Mouse (Mus musculus) CH12F3 (cell line): Measurements from ENCODE around the gene Lypd8.
"Not testable (repeated sequence)": the region's sequence is repeated elsewhere in the genome, so short reads cannot be mapped to it uniquely, and the experiment has no call there.

ENCODE experiments used
- in situ Hi-C: fragments of 300-500 bp; cut with MboI; formaldehyde crosslinking; loops from 2 replicates; pipeline ENCODE4 v1.14.3; 2020; ENCODE audit warnings: low sequenced_read_pairs

Gene Lypd8

DNA sequence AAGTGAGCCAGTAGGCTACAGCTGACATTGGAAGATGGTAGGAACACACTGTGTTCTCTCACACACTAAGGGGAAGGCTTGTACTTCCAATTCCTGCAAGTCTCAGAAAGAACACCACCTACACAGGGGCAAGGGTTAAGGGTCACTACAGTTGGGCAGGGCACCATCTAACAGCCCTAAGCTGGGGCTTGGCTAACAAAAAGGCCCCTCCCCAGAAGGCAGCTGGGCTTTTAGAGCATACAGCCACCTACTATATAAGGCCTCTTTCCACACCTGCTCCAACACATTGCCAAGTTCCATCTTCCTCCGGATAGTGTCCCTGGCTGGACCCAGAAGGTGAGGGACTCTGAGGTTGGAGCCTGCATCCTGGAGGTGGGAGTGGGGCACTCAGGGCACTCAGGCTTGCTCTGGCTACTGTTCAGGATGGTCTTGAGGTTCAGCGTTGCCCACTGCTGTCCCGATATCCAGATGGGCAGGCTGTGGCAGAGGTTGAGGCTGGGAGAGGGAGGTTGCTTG is at the start of gene Lypd8:
Gene Lypd8 (plus strand): TSS at position 281 of the 516 bp plus-strand sequence.
- in situ Hi-C loops: no loop called here

DNA sequence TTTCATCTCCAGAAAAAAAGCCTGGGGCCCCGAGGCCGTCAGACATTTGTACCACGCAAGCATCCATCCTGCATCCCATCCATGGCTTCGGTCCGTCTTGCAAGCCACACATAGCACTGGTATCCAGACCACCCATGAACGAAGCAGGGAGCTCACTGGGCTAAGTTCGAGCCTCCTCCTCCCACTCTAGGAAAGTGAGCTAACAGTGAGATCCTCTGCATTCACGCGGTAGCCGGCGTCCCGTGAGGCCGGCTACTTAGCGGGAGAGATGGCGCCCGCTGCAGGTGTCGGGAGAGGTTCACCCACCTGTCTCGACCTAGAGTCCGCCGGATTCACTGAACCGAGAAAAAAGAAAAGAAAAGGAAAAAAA is 49.0 kb upstream of the Lypd8 start:
- in situ Hi-C loops: no loop called here

- in situ Hi-C loops: no loop called here
Observed at GRCm38 (mm10) chr11:58330276-58331148, 48.3 kb upstream of the Lypd8 start, which contains the start of the genes Zfp672 and Sh3bp5l. Gene Zfp672, minus strand, starts transcription at chr11:58330339. Gene Sh3bp5l, plus strand, starts transcription at chr11:58330724.

DNA sequence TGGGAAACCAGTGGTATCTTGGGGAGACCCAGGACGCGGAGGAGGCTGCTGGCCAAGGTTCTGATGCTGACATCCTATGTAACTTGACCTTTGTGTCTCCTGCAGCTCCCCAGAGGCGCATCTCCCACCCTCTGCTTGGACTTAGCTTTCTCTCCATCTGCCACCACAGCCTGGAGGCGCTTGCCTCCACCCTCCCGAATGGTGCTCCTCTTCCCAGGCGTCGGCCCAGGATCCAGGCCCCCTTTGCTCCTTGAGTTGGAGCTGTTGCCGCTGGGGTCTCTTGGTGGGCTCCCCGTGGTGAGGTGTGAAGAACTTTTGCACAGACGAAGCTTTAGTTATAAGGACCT is 47.7 kb upstream of the Lypd8 start:
- in situ Hi-C loops: no loop called here

DNA sequence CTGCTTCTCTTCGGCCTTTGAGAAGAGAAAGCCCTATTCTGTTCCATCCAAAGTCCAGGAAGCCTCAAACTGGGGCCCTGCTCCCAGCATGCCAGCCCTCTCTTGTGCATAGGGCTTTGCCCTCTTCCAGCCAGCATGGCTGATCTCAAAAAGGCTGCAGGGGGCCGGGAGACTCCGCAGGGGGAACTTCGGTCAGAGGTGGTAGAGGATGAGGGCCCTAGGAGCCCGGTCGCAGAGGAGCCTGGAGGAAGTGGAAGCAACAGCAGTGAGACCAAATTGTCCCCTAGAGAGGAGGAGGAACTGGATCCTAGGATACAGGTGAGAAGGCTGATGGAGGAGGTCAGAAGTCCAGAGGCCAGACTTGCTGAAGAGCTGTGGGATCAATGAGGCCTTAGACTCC is 47.3 kb upstream of the Lypd8 start:
- in situ Hi-C loops: no loop called here

- in situ Hi-C loops: no loop called here
Observed at GRCm38 (mm10) chr11:58334746-58335145, 44.1 kb upstream of the Lypd8 start.

DNA sequence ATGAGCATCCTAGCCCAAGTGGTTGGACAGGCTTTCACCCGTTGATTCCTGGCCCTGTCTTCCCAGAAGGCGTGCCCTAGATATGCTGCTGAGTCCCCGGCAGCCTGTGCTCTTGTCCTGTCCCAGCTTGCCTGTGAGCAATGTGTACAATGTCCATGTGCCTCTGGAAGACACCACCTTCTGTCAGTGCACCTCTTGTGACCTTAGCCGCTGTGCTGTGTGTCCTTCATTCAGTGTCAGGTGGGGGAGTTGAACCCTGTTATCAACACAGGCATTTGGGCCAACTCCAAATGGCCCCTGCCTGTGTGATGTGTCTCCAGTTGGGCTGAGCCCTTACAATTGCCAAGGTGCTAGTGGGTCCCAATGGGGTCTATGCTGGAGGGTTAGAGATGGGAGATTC is 32.1 kb upstream of the Lypd8 start:
- in situ Hi-C loops: no loop called here

- in situ Hi-C loops: no loop called here
Observed at GRCm38 (mm10) chr11:58350628-58351027, 28.2 kb upstream of the Lypd8 start.

- in situ Hi-C loops: no loop called here
Observed at GRCm38 (mm10) chr11:58351179-58351578, 27.7 kb upstream of the Lypd8 start.

DNA sequence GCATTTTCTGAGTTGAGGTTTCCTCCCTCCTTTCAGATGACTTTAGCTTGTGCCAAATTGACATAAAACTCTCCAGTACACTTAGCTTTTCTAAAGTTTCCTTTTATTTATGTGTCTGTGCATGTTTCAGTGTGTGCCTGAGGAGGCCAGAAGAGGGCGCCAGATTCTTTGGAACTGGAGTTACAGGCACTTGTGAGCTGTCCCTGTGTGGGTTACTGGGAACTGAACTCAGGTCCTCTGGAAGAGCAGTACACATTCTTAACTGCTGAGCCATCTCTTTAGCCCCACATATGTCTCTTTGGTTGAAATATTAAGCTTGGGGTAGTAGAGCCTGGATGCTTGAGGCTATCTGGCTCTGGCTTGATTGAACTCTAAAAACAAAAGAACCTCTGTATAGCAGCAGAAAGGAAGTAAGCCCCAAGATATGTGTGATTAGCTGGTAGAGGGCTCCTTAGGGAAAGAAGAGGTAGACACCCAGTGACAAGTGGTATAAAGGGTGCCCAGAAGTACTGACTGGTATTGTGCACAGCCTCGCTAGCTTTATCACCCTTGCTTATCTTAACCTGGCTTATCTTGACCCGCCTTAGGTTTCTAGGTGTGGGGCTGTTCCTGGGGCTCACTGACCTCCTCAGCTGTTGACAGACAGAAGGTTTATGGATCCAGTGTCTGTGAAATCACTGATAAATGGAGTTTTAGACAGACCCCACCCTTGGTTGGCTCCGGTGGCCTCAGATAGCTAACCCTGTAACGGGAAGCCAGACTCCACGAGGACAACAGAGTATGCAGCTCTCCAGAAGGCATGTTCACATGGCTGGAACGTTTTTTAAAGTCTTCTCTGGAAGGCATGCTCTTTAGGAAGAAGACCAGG is 25.9 kb upstream of the Lypd8 start:
- in situ Hi-C loops: no loop called here

GRCm38 (mm10) chr11:58353709-58354108 is 25.1 kb upstream of the Lypd8 start:
- in situ Hi-C loops: no loop called here

DNA sequence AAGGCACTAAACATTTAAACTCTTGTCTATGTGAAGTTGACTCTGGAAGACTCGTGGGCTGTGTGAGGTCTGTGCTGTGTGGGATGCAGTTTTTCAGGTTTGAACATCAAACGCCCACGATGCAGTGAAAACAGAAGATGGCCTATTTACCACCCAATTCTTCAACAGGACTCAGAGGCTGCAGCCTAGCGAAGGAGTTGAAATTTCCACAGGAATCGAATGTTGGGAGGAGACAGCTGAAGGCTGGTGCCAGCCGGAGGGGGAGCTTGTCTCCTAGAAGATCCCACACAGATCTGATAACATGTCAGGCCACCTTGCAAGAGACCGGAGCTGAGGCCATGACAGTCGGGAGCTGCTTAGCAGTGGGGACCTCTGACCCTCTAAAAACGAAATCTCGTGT is 24.4 kb upstream of the Lypd8 start:
- in situ Hi-C loops: no loop called here

DNA sequence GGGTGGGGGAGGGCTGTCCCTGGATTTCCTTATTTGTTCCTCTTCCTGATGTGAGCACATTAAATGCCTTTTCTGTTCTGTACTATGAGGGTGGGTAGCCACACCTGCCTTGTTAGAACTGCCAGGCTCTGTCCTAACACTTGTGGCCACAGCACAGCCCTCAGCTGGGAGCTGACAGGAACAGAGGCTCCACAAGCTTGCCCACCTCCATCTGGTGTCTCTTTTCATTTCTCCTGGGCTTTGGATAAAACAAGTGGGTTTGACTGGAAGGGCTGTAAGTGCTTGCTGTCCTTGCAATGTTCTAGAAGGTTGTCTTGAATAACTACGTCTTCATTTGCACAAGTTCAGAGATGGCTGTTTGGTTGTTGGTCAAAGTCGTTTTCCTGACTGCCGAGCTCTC is 23.9 kb upstream of the Lypd8 start:
- in situ Hi-C loops: no loop called here

- in situ Hi-C loops: no loop called here
Observed at GRCm38 (mm10) chr11:58357042-58357441, 21.8 kb upstream of the Lypd8 start.

GRCm38 (mm10) chr11:58357844-58358534 is 20.9 kb upstream of the Lypd8 start:
- in situ Hi-C loops: no loop called here

- in situ Hi-C loops: not testable (repeated sequence)
Observed at GRCm38 (mm10) chr11:58362562-58362961, 16.3 kb upstream of the Lypd8 start.

GRCm38 (mm10) chr11:58364454-58364853 is 14.4 kb upstream of the Lypd8 start:
- in situ Hi-C loops: no loop called here

DNA sequence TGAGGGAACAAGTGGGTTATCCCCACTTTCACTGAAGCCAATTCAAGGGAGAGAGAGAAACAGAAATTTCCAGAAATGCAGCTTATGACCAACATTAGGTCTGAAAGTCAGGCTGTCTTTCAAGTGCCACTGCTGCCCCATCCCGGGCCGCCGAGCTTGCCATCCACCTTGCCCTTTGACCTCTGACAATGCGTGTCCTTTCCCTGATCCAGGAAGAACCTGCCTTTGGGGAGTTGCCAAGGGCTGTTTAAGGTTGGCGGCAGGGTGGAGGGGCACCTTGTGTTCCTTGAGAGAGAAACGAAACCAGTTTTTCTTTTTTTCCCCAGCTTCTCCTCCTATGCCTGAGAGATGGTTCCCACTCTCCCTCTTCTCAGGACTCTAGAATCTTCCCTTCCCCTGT is 12.7 kb upstream of the Lypd8 start:
- in situ Hi-C loops: not testable (repeated sequence)

- in situ Hi-C loops: no loop called here
Observed at GRCm38 (mm10) chr11:58377273-58377672, 1.6 kb upstream of the Lypd8 start.

DNA sequence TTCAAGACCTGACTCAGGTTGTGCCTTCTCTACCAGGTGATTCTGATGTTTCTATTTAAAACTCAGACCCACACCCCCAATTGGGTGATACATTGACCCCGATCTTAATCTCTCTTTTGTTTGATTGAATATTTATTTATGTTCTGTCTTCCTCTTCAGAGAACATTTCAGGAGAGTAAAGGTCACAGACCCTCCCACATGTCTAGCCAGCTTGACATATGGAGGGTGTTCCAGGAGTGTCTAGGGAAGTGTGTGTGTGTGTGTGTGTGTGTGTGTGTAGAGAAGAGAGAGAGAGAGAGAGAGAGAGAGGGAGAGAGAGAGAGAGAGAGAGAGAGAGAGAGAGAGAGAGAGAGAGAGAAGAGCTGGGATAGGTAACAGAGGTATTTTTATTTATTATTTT is 1.2 kb upstream of the Lypd8 start:
- in situ Hi-C loops: no loop called here

DNA sequence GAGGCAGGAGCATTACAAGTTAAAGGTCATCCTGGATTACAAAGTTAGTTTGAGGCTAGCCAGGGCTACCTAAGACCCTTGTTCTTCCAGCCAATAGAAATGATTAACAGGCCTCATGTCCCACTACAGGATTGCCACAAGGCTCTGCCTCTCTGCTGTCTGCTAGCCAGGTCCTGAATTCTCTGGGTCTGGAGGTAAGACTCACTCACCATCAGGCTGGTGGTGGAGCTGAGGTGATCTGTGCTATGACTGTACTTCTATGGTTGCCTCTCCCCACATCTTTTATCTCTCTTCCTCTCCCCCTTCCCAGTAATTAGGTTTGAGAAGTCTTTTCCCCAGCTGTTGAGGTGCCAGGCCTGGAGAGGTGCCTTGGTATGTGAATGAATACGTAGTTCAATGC is 673 bp downstream of the Lypd8 start:
- in situ Hi-C loops: no loop called here
